Mouse (Mus musculus): ENCODE data around the gene Prl. TPM values are rescaled to one million over a fixed set of nuclear protein-coding genes. Genes with fewer than 3 reads are reported as not detected.
"Not testable (repeated sequence)": the region's sequence is repeated elsewhere in the genome, so short reads cannot be mapped to it uniquely, and the experiment has no call there.

Gene Prl
- polyA plus RNA-seq, 1 experiment from 2014 or later = not detected

GRCm38 (mm10) chr13:27059177-27059576 is 1.8 kb downstream of the Prl start:
- Histone ChIP-seq H3K9me3 (replicated peaks; ENCODE audit: control insufficient read depth, low read length, poor library complexity, severe bottlenecking) (no peaks in the 10 kb centered on the region), H3K4me2 (ENCODE audit: low read length) (no peak overlapping the region), H3K27ac (ENCODE audit: low read length) (no peak overlapping the region), H3K27me3 (ENCODE audit: control insufficient read depth, insufficient read depth, low read depth, low read length) (no peaks in the 10 kb centered on the region), H3K4me1 (ENCODE audit: control insufficient read depth, insufficient read depth, low read length) (no peaks in the 10 kb centered on the region), H3K9ac (ENCODE audit: low read depth, low read length) (no peak overlapping the region), H3K36me3 (ENCODE audit: control insufficient read depth, insufficient read depth, low read length) (no peaks in the 10 kb centered on the region), H3K4me3 (ENCODE audit: low read depth, low read length) (no peak overlapping the region)
- 86% methylated on average over 7 of the region's 7 CpGs for WGBS
- no peak for ATAC-seq

DNA sequence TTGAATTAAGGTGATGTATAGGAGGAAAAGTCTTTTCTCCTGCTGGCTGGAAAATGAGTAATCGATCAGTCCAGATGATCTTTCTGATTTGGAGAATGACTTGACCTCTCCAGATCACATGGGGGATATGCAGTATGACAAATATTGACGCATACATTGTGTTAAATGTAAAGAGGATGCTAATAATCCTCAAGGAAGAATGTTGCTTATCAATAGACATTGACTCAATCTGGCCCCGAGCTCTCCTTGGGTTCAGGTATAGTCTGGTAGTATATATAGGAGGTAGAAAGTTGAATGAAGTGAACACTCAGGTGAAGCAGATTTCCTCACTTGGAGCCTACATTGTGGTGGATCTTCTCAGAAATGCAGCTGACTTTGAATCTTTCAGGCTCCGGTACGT is 36.5 kb downstream of the Prl start, which contains the start of gene Prl3d1:
Gene Prl3d1, plus strand, starts transcription at position 301 of the 400 bp plus-strand sequence.
- H3K4me1 ChIP-seq (ENCODE audit: control insufficient read depth, insufficient read depth, low read length); H3K36me3 ChIP-seq (ENCODE audit: control insufficient read depth, insufficient read depth, low read length); H3K9me3 ChIP-seq (replicated peaks; ENCODE audit: control insufficient read depth, low read length, poor library complexity, severe bottlenecking); H3K4me2 ChIP-seq (ENCODE audit: low read length); H3K27me3 ChIP-seq (ENCODE audit: control insufficient read depth, insufficient read depth, low read depth, low read length); H3K4me3 ChIP-seq (ENCODE audit: low read depth, low read length); H3K27ac ChIP-seq (ENCODE audit: low read length); H3K9ac ChIP-seq (ENCODE audit: low read depth, low read length); ATAC-seq: not testable (repeated sequence)
- 95% methylated on average over 5 of the region's 5 CpGs for WGBS

Other genes with a start within 250 kb of the Prl start
- gene Prl3d1, start 36.6 kb downstream of the Prl start, polyA plus RNA-seq (2015; fragmentation: Nextera tagmentation; extraction: Ambion mirVana) = not detected in 2 replicates
- not detected in 2 replicates for gene Prl3d2, start 64.1 kb downstream of the Prl start, polyA plus RNA-seq (2015; fragmentation: Nextera tagmentation; extraction: Ambion mirVana)
- gene Prl3d3, start 99.2 kb downstream of the Prl start, polyA plus RNA-seq (2015; fragmentation: Nextera tagmentation; extraction: Ambion mirVana) = not detected in 2 replicates
- gene Prl3c1, start 139.1 kb downstream of the Prl start, polyA plus RNA-seq (2015; fragmentation: Nextera tagmentation; extraction: Ambion mirVana) = not detected in 2 replicates
- not detected in 2 replicates for gene Prl3b1, start 184.3 kb downstream of the Prl start, polyA plus RNA-seq (2015; fragmentation: Nextera tagmentation; extraction: Ambion mirVana)
- not detected in 2 replicates for gene Prl3a1, start 201.9 kb downstream of the Prl start, polyA plus RNA-seq (2015; fragmentation: Nextera tagmentation; extraction: Ambion mirVana)